Mouse (Mus musculus) limb, embryonic 11.5 days (tissue): ENCODE results near the gene Pth2r. TPM values are rescaled to one million over a fixed set of nuclear protein-coding genes. Genes with fewer than 3 reads are reported as not detected.

ENCODE experiments used
- ATAC-seq: fragments of 200-750 bp; cut with Nextera tagmentation; 2 replicates; pipeline ENCODE4 v1.8.0; 2017; ENCODE audit warnings: low read depth; ENCODE audit not compliant: insufficient number of reproducible peaks, low FRiP score, low TSS enrichment
- DNase-seq: peaks from one replicate; pipeline ENCODE4 v3.0.0-alpha.2; 2015; ENCODE audit warnings: low spot score
- H3K27ac ChIP-seq: fragments of 300-500 bp; sonication (generic); replicated peaks from 2 replicates; pipeline ENCODE4 v1.5.1; 2014; ENCODE audit warnings: low read depth, mild to moderate bottlenecking, low read length
- H3K27me3 ChIP-seq: fragments of 300-500 bp; sonication (generic); 2 replicates; pipeline ENCODE4 v1.6.1; 2014; ENCODE audit warnings: mild to moderate bottlenecking, low read length, mixed read lengths; ENCODE audit not compliant: control insufficient read depth, insufficient read depth
- H3K36me3 ChIP-seq: fragments of 300-500 bp; sonication (generic); 2 replicates; pipeline ENCODE4 v1.6.1; 2014; ENCODE audit warnings: mild to moderate bottlenecking, low read length, moderate library complexity, mixed read lengths; ENCODE audit not compliant: control insufficient read depth, insufficient read depth
- H3K4me1 ChIP-seq: fragments of 300-500 bp; sonication (generic); 2 replicates; pipeline ENCODE4 v1.6.1; 2014; ENCODE audit warnings: low read length, mixed read lengths; ENCODE audit not compliant: control insufficient read depth, insufficient read depth
- H3K4me2 ChIP-seq: fragments of 300-500 bp; sonication (generic); 2 replicates; pipeline ENCODE4 v1.6.1; 2014; ENCODE audit warnings: low read depth, mild to moderate bottlenecking, moderate library complexity; ENCODE audit not compliant: severe bottlenecking
- H3K4me3 ChIP-seq: fragments of 300-500 bp; sonication (generic); 2 replicates; pipeline ENCODE4 v1.5.1; 2014; ENCODE audit warnings: low read depth, low read length
- H3K9ac ChIP-seq: fragments of 300-500 bp; sonication (generic); 2 replicates; pipeline ENCODE4 v1.6.1; 2014; ENCODE audit warnings: mild to moderate bottlenecking, low read length
- H3K9me3 ChIP-seq: fragments of 300-500 bp; sonication (generic); 2 replicates; pipeline ENCODE4 v1.6.1; 2016; ENCODE audit warnings: low read length; ENCODE audit not compliant: control insufficient read depth
- WGBS: fragments of 180-500 bp; shearing (Covaris S2); extraction: QIAGEN DNeasy Blood & Tissue Kit; methylation state at CpG from one replicate; pipeline ENCODE4 v1.1.7; 2014; 5-methylcytosine and 5-hydroxymethylcytosine counted together
- polyA plus RNA-seq: library from polyadenylated mRNA; unstranded; fragments of >200 nt; fragmentation: Nextera tagmentation; extraction: Ambion mirVana; gene quantifications from 2 replicates; pipeline ENCODE4 v1.2.1, GENCODE M21; 2014

Pth2r gene
- polyA plus RNA-seq, 1 experiment from 2014 or later = not detected

- Histone ChIP-seq H3K4me1 (no peaks in the 10 kb centered on the region), H3K4me2 (no peak overlapping the region), H3K9ac (no peak overlapping the region), H3K27ac (no peak overlapping the region), H3K36me3 (no peaks in the 10 kb centered on the region), H3K27me3 (no peaks in the 10 kb centered on the region), H3K9me3 (no peaks in the 10 kb centered on the region), H3K4me3 (no peak overlapping the region)
- 95% methylated on average over 15 of the region's 15 CpGs for WGBS
- no peak for ATAC-seq
- DNase-seq = no peak
Measured at GRCm38 (mm10) chr1:65389621-65390020, 107.8 kb downstream of the Pth2r start.

GRCm38 (mm10) chr1:65407441-65407840 lies 125.6 kb downstream of the Pth2r start:
- Histone ChIP-seq H3K9ac (no peak overlapping the region), H3K9me3 (no peaks in the 10 kb centered on the region), H3K4me2 (no peak overlapping the region), H3K4me3 (no peak overlapping the region), H3K27me3 (no peaks in the 10 kb centered on the region), H3K27ac (no peak overlapping the region), H3K36me3 (no peaks in the 10 kb centered on the region), H3K4me1 (no peaks in the 10 kb centered on the region)
- no peak for DNase-seq
- ATAC-seq = no peak
- 89% methylated on average over 5 of the region's 5 CpGs for WGBS

GRCm38 (mm10) chr1:65420909-65421308 lies 139.1 kb downstream of the Pth2r start:
- H3K4me3 ChIP-seq = no peak overlapping the region
- H3K4me2 ChIP-seq = no peak overlapping the region
- H3K9ac ChIP-seq = no peak overlapping the region
- H3K27me3 ChIP-seq = no peaks in the 10 kb centered on the region
- H3K27ac ChIP-seq = no peak overlapping the region
- H3K36me3 ChIP-seq = no peaks in the 10 kb centered on the region
- no peak for DNase-seq
- H3K4me1 ChIP-seq = no peaks in the 10 kb centered on the region
- no peak for ATAC-seq
- 96% methylated on average over 2 of the region's 2 CpGs for WGBS
- no peaks in the 10 kb centered on the region for H3K9me3 ChIP-seq

GRCm38 (mm10) chr1:65422501-65423010 lies 140.7 kb downstream of the Pth2r start:
- ATAC-seq = no peak
- H3K4me2 ChIP-seq = no peak overlapping the region

More at GRCm38 (mm10) chr1:65422501-65423010, 140.7 kb downstream of the Pth2r start:
- Histone ChIP-seq H3K4me1 (no peaks in the 10 kb centered on the region), H3K27ac (no peak overlapping the region), H3K9me3 (no peaks in the 10 kb centered on the region), H3K4me3 (no peak overlapping the region), H3K9ac (no peak overlapping the region), H3K36me3 (no peaks in the 10 kb centered on the region), H3K27me3 (no peaks in the 10 kb centered on the region)
- DNase-seq = no peak

Other genes with a start within 250 kb of the Pth2r start
- gene Akr1cl, start 249.3 kb upstream of the Pth2r start, polyA plus RNA-seq = 0.15 TPM in 1 of 2 replicates, not detected in the other
- not detected in 2 replicates for gene Cryge, start 230.9 kb upstream of the Pth2r start, polyA plus RNA-seq
- not detected in 2 replicates for gene Crygd, start 218.6 kb upstream of the Pth2r start, polyA plus RNA-seq
- gene Crygc, start 208.4 kb upstream of the Pth2r start, polyA plus RNA-seq = not detected in 2 replicates
- gene Crygb, start 199.8 kb upstream of the Pth2r start, polyA plus RNA-seq = not detected in 2 replicates
- not detected in 2 replicates for gene Cryga, start 178.7 kb upstream of the Pth2r start, polyA plus RNA-seq
- not detected in 2 replicates for gene Gm28845, start 162.5 kb upstream of the Pth2r start, polyA plus RNA-seq
- gene D630023F18Rik, start 158.8 kb upstream of the Pth2r start, polyA plus RNA-seq = 0.33 and 0.40 TPM in 2 replicates
- gene Idh1, start 95.6 kb upstream of the Pth2r start, polyA plus RNA-seq = 174 and 176 TPM in 2 replicates
- 16.3 and 16.5 TPM in 2 replicates for gene Pikfyve, start 95.4 kb upstream of the Pth2r start, polyA plus RNA-seq